Mouse (Mus musculus) embryonic facial prominence, embryonic 15.5 days (tissue): ENCODE results near the gene Ccm2. TPM values are rescaled to one million over a fixed set of nuclear protein-coding genes. Genes with fewer than 3 reads are reported as not detected.

Experiments used
- ATAC-seq: fragments of 200-750 bp; cut with Nextera tagmentation; 2 replicates; pipeline ENCODE4 v1.8.0; 2017; ENCODE audit warnings: low read depth, moderate TSS enrichment; ENCODE audit not compliant: insufficient number of reproducible peaks, low FRiP score, low TSS enrichment
- H3K27ac ChIP-seq: fragments of 300-500 bp; sonication (generic); replicated peaks from 2 replicates; pipeline ENCODE4 v1.5.1; 2015; ENCODE audit warnings: mild to moderate bottlenecking, inconsistent platforms
- H3K27me3 ChIP-seq: fragments of 300-500 bp; sonication (generic); 2 replicates; pipeline ENCODE4 v1.6.1; 2015; ENCODE audit warnings: inconsistent platforms
- H3K36me3 ChIP-seq: fragments of 300-500 bp; sonication (generic); 2 replicates; pipeline ENCODE4 v1.6.1; 2015; ENCODE audit warnings: mild to moderate bottlenecking, inconsistent platforms
- H3K4me1 ChIP-seq: fragments of 300-500 bp; sonication (generic); 2 replicates; pipeline ENCODE4 v1.6.1; 2015; ENCODE audit warnings: inconsistent platforms
- H3K4me2 ChIP-seq: fragments of 300-500 bp; sonication (generic); replicated peaks from 2 replicates; pipeline ENCODE4 v1.6.1; 2015; ENCODE audit warnings: mild to moderate bottlenecking, inconsistent platforms
- H3K4me3 ChIP-seq: fragments of 300-500 bp; sonication (generic); replicated peaks from 2 replicates; pipeline ENCODE4 v1.5.1; 2015; ENCODE audit warnings: mild to moderate bottlenecking, inconsistent platforms
- H3K9ac ChIP-seq: fragments of 300-500 bp; sonication (generic); 2 replicates; pipeline ENCODE4 v1.6.1; 2015; ENCODE audit warnings: inconsistent platforms
- H3K9me3 ChIP-seq: fragments of 300-500 bp; sonication (generic); replicated peaks from 2 replicates; pipeline ENCODE4 v1.6.1; 2016; ENCODE audit warnings: inconsistent platforms
- WGBS: fragments of 180-500 bp; shearing (Covaris S2); methylation state at CpG from one replicate; pipeline ENCODE4 v1.1.7; 2015; 5-methylcytosine and 5-hydroxymethylcytosine counted together
- polyA plus RNA-seq: library from polyadenylated mRNA; unstranded; fragments of >200 nt; fragmentation: Nextera tagmentation; extraction: Ambion mirVana; gene quantifications from 2 replicates; pipeline ENCODE4 v1.2.1, GENCODE M21; 2015

Gene Ccm2
- polyA plus RNA-seq, 1 experiment from 2014 or later = 88.9 TPM

GRCm38 (mm10) chr11:6638537-6638936 lies 91.8 kb downstream of the Ccm2 start, which contains the start of gene Wap:
Gene Wap, minus strand, starts transcription at chr11:6638637.
- no peak for ATAC-seq

GRCm38 (mm10) chr11:6639072-6639471 lies 92.4 kb downstream of the Ccm2 start:
- Histone ChIP-seq H3K27me3 (no peaks in the 10 kb centered on the region), H3K4me1 (no peaks in the 10 kb centered on the region), H3K9ac (no peak overlapping the region), H3K9me3 (no peaks in the 10 kb centered on the region), H3K36me3 (no peaks in the 10 kb centered on the region), H3K4me2 (no peak overlapping the region), H3K27ac (no peak overlapping the region), H3K4me3 (no peak overlapping the region)
- WGBS = 78% methylated on average over 6 of the region's 6 CpGs
- ATAC-seq = no peak

More at GRCm38 (mm10) chr11:6638537-6638936, 91.8 kb downstream of the Ccm2 start, which contains the start of gene Wap:
- WGBS = 89% methylated on average over 4 of the region's 4 CpGs
- H3K9ac ChIP-seq = no peak within 1 kb of the TSS
- H3K27ac ChIP-seq = no peak within 1 kb of the TSS
- H3K4me1 ChIP-seq = no peaks in the 10 kb centered on the region
- H3K4me3 ChIP-seq = no peak within 1 kb of the TSS
- H3K27me3 ChIP-seq = no peaks in the 10 kb centered on the region
- H3K36me3 ChIP-seq = no peaks in the 10 kb centered on the region
- H3K9me3 ChIP-seq = no peaks in the 10 kb centered on the region
- no peak within 1 kb of the TSS for H3K4me2 ChIP-seq

GRCm38 (mm10) chr11:6644566-6644965 lies 97.9 kb downstream of the Ccm2 start:
- no peak for ATAC-seq
- WGBS = 75% methylated on average over 6 of the region's 6 CpGs
- no peak overlapping the region for H3K4me3 ChIP-seq

More at GRCm38 (mm10) chr11:6644566-6644965, 97.9 kb downstream of the Ccm2 start:
- Histone ChIP-seq H3K36me3 (no peaks in the 10 kb centered on the region), H3K27ac (no peak overlapping the region), H3K4me2 (no peak overlapping the region), H3K4me1 (no peaks in the 10 kb centered on the region), H3K9me3 (no peaks in the 10 kb centered on the region), H3K9ac (no peak overlapping the region), H3K27me3 (no peaks in the 10 kb centered on the region)

Other genes starting within 250 kb of the Ccm2 start
- 12.6 and 12.9 TPM in 2 replicates for gene Zmiz2, start 157.8 kb upstream of the Ccm2 start, polyA plus RNA-seq
- 4,428 and 4,532 TPM in 2 replicates for gene Ppia, start 131.4 kb upstream of the Ccm2 start, polyA plus RNA-seq
- gene H2afv, start 102.4 kb upstream of the Ccm2 start, polyA plus RNA-seq = 443 and 468 TPM in 2 replicates
- 28.7 and 32.1 TPM in 2 replicates for gene Purb, start 71.0 kb upstream of the Ccm2 start, polyA plus RNA-seq
- gene Myo1g, start 25.9 kb upstream of the Ccm2 start, polyA plus RNA-seq = 3.2 and 3.6 TPM in 2 replicates
- gene Nacad, start 59.2 kb downstream of the Ccm2 start, polyA plus RNA-seq = 2.2 and 3.5 TPM in 2 replicates
- gene Tbrg4, start 79.2 kb downstream of the Ccm2 start, polyA plus RNA-seq = 36.0 and 40.4 TPM in 2 replicates
- not detected in 2 replicates for gene Wap, start 91.8 kb downstream of the Ccm2 start, polyA plus RNA-seq
- gene Ramp3, start 111.6 kb downstream of the Ccm2 start, polyA plus RNA-seq = 14.1 and 18.2 TPM in 2 replicates